Mouse (Mus musculus) right cerebral cortex, postnatal 25 days (tissue): ENCODE data around the gene Gpd2.

ENCODE experiments used
- DNase-seq: peaks from one replicate; pipeline ENCODE4 v3.0.0; 2022

Gpd2 gene

DNA sequence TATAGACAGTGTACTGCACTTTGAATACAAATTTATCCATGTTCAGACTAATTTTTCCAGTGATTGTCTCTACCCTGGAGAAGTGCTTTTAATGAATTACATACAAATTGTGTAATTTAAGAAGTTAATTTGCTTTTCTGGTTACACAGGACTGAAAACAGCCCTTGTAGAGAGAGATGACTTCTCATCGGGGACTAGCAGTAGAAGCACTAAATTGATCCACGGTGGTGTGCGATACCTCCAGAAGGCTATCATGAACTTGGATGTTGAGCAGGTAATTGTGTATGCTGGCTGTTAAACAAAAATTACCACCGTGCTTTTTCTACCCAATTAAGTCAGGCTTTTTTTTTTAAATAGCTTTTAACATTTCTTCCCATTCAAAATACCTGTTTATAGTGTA, 66.8 kb downstream of the Gpd2 start:
- DNase-seq, result no peak

GRCm38 (mm10) chr2:57312268-57312797, 74.9 kb downstream of the Gpd2 start:
- no peak for DNase-seq

- no peak for DNase-seq
These were observed 78.6 kb downstream of the Gpd2 start for GRCm38 (mm10) chr2:57316055-57316454.

DNA sequence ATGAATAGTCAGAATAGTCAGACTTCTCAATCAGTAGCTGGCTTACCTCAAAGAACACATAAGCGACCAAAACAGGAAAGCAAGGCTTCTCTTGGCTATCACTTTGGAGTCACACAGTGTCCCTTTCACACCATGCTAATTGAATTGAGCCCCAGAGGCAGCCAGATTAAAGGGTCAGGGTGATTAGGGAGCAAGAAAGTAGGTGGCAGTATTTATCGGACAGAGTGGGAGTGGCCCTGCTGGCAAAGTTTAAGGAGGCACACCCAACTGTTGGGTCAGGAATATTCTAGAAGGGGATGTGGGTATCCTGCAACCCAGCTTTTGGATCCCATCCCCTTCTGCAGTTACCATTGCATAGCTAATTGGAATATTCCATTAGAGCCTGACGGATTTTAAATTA, 80.9 kb downstream of the Gpd2 start:
- DNase-seq, result no peak

GRCm38 (mm10) chr2:57326091-57326490, 88.7 kb downstream of the Gpd2 start:
- DNase-seq, result no peak

- no peak for DNase-seq
These were observed 91.9 kb downstream of the Gpd2 start for GRCm38 (mm10) chr2:57329327-57329726.

DNA sequence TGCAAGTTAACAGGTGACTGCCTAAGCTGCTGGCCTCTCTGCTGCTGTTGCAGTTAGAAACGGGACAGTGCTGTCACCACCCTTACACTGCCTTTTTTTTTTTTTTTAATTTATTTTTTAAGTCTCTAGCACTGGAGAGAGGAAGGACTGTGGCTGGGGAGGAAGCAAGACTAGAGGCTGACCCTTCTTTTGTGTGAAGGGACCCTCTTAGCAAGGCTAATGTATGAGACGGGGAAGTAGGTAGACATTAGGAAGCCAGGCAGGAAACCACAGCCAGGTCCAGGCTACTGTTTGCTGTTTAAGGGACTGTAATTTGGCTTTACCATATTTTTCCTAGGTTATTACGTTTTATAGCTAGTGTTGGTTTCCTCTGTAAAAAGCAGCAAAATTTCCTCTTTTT, 93.4 kb downstream of the Gpd2 start:
- DNase-seq, result no peak

GRCm38 (mm10) chr2:57331266-57331665, 93.8 kb downstream of the Gpd2 start:
- DNase-seq, result no peak

DNA sequence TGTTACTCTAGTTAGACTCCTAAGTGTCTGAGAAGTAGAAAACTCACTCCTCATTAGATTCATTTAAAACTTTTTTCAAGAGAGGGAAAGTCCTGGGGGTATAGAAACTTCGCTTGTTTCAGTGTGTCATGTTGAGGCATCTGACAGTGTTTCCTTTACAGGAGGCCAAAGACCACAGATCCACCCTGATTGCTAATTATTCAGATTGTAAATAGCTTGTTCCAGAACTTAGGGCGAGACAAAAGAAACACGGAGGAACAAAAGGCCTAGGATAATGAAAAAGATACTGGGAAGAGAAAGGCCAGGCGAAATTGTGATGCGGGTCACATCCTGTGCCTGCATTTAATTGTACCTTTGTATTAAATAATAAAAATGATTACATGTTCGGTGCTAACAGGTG, 96.0 kb downstream of the Gpd2 start:
- DNase-seq, result no peak

DNA sequence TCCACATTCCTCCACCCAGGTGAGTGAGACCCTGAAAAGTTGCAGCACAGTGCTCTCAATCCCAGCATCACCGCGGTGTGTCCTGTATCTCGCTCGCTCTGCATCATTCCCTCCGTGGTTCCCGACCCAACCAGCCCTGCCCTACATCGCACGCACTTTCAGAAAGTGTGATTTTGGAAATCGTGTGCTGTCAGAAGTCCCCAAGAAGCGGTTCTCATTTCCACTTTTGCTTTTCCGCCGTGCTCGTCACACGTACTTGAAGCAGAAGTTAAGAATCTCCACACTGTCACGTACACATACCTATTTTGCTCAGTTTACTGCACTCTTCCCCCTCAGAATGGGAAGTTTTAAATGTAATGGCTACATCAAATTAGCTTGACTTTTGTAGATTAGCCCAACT, 98.0 kb downstream of the Gpd2 start:
- DNase-seq, result no peak

GRCm38 (mm10) chr2:57338779-57339178, 101.3 kb downstream of the Gpd2 start:
- DNase-seq, result no peak

- no peak for DNase-seq
These were observed 105.5 kb downstream of the Gpd2 start for GRCm38 (mm10) chr2:57342910-57343309.

DNA sequence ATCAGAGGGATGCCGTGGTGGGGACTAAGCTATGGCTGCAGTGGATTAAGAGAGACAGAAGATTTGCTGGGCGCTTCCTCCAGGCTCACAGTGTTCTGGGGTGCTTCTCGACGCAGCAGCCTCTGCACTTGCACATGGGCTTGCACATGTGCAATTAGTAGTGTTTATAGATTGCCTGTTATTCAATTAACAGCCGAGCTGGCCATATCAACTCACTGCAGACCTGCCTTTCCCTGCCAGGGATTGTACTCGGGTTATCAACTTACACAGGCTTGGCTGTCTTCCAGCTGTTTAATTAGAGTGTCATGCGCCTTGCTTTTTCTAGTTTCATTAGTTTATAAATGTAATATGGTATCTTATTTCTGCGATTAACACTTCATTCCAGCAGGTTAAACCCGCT, 113.2 kb downstream of the Gpd2 start:
- DNase-seq, result no peak

DNA sequence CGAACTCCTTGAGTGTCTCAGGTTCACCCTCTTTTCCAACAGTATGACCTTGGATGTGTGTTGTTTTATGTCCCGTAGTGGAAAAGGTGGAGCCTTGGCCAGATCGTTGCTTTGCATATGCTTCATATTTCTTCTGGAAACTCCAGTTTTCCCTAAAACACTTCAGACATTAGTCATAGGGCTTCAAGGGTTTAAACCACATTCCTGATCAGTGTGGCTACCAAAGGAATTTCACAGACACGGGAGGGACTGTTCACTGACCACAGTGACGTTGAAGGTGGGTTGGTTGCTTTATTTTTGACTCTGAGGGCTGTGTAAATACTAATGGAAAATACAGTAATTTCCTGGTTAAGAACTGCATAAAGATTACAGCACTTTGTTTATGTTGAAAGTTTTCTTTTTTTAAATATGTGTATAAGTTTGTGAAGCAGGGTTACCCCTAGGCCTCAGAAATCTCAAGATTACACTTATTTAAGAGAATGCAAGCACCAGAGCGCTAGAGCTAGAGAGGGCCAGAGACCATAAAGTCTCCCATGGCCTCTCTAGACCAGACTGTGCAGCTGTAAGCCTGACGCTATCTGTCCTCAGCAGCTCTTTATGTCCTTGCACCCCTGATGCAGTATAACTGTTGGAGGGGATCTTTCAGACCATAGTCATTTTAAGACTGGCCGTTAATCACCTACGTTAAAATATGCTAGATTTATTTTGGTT, 116.4 kb downstream of the Gpd2 start:
- no peak for DNase-seq

- DNase-seq, result no peak
These were observed 117.4 kb downstream of the Gpd2 start for GRCm38 (mm10) chr2:57354848-57355247.

GRCm38 (mm10) chr2:57356222-57356822, 118.9 kb downstream of the Gpd2 start:
- no peak for DNase-seq

DNA sequence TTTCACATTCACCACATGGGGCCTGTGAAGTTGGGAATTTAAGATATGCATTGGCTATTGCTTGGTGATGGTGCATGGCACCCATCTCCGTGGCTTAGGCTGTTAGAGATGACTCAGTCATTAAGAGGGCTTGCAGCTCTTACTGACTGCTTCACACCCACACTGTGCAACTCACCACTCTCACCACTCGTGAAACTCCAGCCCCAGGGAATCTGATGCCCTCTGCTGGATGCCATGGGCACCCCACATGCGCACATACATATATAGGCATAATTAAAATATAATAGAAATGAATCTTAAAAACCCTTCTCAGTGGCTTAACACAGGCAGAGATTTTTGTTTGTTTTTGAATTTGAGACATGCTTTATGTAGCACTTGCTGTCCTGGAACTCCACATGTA, 125.1 kb downstream of the Gpd2 start:
- no peak for DNase-seq

GRCm38 (mm10) chr2:57374647-57375046, 137.2 kb downstream of the Gpd2 start:
- no peak for DNase-seq

- no peak for DNase-seq
These were observed 137.9 kb downstream of the Gpd2 start for GRCm38 (mm10) chr2:57375138-57375837.

DNA sequence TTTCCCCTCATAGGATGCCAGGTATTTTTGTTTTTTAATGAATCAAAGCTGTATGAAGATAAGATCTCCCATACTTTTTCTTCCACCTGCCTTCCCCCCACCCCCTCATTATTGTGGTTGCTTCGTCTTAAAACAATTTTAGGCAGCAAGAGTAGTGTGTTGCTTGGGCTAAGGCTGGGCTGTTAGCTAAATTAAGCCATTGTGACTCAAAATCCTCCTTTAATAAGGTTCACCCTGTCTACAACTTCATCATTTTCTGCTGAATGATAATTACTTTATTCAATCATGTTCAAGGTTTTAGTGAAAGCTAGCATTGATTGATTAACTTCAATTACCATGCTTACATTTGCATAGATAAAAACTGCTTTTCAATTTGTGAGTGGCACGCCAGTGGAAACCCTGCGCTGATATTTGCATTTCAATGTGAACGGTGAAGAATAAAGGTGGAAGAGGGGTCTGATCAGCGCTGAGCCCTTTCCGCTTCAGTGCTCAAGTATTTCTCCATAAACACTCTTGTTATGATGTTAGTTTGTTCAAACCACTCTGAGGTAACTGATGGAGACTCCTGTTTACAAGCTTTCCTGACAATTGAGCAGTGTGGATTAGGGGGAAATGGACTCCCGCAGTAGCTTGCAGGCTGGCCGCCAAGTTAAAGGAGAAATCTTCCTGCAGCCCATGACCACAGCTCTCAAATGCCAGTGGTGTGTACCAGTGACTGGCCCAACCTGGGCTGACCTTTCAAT, 140.9 kb downstream of the Gpd2 start:
- no peak for DNase-seq

- no peak for DNase-seq
These were observed 147.2 kb downstream of the Gpd2 start for GRCm38 (mm10) chr2:57384625-57385024.

- DNase-seq, result no peak
These were observed 150.4 kb downstream of the Gpd2 start for GRCm38 (mm10) chr2:57387816-57388215.

GRCm38 (mm10) chr2:57395071-57395470, 157.6 kb downstream of the Gpd2 start:
- DNase-seq, result no peak
